Mouse (Mus musculus) lung, postnatal 10 days (tissue): ENCODE measurements around the gene Irf2bp2.
A peak's percentile ranks its signal among the peaks of the same experiment; 100 is the strongest.

Experiments used
- DNase-seq: peaks from one replicate; pipeline ENCODE4 v3.0.0; 2021

The Irf2bp2 gene

DNA sequence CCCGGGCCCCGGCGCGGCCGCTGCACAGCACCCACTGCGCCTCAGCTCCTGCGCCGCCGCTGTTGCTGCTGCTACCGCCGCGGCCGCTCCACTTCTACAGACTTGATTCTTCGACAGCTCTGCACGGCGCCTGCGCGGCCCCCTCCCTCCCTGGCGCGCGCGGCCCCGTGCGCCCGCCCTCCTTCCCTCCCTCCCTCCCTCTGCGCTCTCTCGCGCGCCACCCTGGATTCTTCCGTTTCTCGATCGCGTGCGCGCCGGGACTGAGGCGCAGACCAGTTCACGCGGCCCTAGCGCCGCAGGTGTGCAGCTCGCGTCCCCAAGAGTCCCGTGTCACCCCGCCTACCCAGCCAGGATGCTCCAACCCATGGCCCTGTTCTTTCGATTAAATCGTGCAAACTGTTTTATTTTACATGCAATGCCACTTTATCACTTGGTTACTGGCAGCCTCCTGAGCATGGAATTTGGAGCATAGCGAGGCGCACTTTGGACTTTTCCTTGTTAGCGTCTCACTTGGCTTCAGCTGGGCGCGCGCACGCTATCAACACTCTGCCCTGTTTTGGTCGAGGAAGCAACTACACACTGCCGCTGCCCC is at the start of gene Irf2bp2:
Gene Irf2bp2 (minus strand): TSS at position 98 of the 592 bp plus-strand sequence.
- DNase-seq, result peak; percentile 92

DNA sequence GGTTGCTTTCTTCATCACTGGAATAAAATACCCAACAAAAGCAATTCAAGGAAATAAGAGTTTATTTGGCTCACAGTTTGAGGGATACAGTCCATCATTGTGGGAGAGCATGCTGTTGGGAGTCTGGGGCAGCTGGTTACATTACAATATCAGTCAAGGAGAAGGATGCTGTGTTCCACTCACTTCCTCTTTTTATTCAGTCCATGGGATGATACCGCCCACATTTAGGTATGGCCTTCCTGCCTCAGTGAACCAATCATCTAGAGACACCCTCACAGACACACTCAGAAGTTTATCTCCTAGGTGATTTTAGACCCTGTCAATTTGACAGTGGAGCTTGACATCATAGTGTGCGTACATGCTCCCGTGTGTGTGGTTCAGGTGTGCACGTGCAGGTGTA is 48.9 kb upstream of the Irf2bp2 start:
- DNase-seq, result no peak

- no peak for DNase-seq
Measured at GRCm38 (mm10) chr8:126641568-126642295, 47.9 kb upstream of the Irf2bp2 start.

DNA sequence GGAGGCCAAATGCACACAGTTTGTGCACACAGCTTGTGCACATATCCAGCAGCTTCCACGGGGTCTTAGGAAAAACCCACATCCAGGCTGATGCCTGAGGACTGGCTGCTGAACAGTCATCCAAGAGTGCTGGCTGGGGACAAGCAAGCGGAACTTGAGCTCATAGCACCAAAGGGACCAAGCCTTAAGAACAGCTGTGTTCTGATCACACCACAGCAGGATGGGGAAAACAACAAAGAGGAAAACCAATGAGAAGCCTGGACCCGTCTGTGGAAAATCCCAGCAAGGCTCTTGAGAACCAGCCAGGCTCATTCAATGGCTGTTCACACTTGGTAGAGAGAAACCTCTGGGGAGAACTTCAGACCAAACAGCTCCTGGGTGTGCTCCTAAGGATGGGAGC is 45.4 kb upstream of the Irf2bp2 start:
- DNase-seq, result peak; percentile 79

DNA sequence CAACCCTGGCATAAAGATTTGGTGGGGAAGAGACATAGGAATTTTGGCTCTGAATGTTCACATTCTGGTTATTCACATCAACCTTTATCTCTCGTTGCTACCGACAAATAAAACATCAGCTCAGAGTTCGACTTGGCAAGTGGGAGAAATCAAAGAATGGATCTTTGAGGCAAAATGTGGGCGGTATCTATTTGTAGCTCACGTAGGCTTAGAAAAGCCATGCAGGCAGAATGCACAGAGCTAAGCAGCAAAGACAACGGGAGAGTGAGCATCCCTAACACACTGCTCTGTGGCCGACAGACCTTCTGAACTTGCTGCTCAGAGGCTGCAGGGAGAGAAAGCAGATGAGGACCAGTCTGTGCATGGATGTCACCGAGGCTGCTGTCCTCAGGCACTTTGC is 44.2 kb upstream of the Irf2bp2 start:
- no peak for DNase-seq

- peak; percentile 71 for DNase-seq
Measured at GRCm38 (mm10) chr8:126634541-126635048, 40.8 kb upstream of the Irf2bp2 start.

- DNase-seq, result no peak
Measured at GRCm38 (mm10) chr8:126628616-126629015, 34.8 kb upstream of the Irf2bp2 start.

DNA sequence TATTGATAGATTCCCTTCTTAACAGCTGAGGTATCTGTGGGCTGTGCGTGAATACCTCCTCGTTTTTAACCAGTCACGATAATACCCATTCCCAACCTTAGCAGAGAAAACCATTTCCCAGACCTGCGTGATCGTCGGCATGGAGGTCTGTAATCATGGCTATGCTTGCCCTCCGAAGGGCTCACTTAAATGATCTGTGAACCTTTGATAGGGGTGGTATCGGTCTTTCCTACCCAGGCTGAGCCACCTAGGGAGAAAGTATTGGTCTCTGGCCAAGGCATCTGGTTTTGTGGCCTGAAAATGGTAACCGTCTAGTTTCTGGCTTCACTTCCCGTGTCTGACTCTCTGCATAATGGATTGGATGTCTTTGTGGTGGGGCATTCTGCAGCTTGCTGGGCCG is 32.6 kb upstream of the Irf2bp2 start:
- DNase-seq, result no peak

GRCm38 (mm10) chr8:126622111-126622795 is 28.5 kb upstream of the Irf2bp2 start:
- no peak for DNase-seq

GRCm38 (mm10) chr8:126620721-126621120 is 26.9 kb upstream of the Irf2bp2 start:
- no peak for DNase-seq

DNA sequence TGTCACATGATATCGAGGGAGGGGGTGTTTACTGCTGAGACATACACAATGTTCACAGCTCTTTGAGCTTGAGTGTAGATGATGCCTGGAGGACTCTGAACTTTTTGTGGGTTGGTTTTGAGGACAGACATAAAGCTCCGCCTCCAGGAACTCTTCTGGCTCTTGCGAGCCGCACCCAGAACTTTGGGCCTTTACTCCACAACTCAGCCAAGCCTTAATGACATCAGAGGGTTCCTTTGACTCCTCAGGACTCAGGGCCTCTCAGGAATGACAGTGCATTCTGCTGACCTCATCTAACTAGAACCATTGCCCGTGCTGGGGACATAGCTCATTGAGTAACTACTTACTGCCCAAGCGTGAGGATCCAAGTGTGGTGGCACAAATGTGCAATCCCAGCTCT is 25.7 kb upstream of the Irf2bp2 start:
- DNase-seq, result no peak

GRCm38 (mm10) chr8:126617665-126618064 is 23.9 kb upstream of the Irf2bp2 start:
- DNase-seq, result no peak

DNA sequence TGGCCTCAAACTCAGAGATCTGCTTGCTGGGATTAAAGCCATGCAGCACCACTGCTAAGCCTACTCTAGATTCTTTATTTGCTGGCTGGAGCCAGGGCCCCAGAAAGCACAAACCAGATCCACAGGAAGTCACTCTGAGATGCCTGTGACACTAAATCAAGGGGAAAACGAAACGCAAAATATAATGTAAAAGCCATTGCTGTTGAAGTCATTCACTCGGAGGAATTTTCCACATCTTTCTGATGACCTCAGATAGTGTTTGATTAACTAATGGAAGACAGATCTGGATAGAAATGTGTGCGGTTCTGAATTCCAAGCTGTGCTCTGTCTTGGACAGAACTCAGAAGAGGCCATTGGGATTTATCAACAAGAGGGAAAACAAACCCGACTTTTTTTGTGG is 22.9 kb upstream of the Irf2bp2 start:
- no peak for DNase-seq

DNA sequence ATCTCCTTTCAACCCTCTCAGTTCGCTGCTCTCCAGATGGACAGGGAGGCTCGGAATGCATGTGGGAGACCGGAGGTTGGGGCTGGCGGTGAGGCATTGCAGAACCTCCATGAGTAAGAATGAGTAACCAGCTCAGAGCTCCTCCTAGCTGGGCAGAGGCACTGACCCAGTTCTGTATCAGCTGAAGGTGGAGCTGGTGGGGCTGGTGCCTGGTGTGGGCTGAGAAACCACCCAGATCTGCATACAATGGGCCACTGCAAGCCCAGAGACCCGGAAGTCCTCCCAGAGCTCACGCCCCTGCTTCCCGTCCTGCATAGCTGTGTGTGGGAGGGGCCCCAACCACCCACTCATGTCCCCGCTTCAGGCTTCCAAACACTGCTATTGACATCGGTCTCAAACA is 22.0 kb upstream of the Irf2bp2 start:
- DNase-seq, result peak; percentile 79

DNA sequence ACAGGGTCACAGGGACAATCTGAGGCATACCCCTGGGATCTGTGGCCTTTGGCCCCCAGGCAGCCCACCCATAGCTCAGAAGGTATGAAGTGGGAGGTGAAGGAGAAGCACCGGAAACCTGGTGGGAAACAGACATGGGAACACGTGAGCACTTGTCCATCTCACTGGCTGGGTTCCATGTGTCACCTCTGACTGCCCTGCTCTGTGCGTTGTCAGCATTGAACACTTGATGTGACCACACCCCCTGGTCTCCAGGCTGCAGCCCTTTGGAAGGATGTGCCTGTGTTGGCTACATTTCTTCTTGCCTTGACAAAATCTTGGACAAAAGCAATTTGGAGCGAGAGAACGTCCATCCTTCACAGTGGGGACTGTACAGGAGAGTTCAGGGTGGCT is 20.9 kb upstream of the Irf2bp2 start:
- DNase-seq, result no peak

DNA sequence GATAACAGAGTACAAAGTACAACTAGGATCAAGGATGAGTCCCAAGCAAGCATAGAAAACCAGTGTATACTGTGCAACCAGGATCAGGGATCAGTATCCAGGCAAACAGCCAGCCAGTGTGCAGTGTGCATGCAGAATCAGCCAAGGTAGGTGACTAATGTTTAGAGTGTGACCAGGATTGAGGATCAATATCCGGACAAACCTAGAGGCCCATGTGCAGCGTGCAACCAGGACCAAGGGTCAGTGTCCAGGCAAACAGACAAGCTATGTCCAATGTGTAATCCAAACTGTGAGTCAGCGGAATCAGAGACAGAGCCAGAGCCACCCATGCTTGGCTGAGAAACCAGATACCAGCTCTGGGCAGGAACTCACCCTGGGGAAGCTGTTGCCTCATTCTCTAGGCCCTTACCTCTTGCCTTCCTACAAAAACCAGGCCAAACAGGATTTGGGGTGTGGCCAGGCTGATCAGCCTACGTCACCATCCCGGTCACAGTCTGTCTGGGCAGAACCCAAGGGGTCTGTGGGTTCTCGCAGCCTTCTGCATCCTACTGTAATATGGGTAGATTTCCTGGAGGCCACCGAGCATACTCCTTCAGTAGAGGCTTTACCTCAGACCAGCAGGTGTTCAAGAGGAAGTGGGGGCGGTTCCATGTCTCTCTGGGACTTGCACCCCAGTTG is 20.4 kb upstream of the Irf2bp2 start:
- peak; percentile 64 for DNase-seq

DNA sequence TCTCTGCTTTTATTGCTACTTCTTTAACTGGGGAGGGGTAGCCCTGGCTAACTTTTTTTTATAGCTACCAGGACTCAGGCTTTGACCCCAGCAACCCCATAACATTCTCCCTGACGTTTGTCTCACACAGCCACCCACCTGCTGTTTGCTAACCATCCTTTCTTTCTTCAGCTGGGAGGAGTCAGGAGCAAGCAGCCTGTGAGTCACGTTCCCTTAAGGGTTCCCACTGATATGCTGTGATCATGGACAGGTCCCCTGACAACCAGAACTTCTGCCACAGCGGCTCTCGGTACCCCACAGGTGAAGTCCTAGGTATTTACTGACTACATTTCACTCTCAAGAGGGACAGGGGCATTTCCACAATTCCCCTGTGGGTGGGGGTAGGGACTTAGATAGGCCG is 19.4 kb upstream of the Irf2bp2 start:
- no peak for DNase-seq

DNA sequence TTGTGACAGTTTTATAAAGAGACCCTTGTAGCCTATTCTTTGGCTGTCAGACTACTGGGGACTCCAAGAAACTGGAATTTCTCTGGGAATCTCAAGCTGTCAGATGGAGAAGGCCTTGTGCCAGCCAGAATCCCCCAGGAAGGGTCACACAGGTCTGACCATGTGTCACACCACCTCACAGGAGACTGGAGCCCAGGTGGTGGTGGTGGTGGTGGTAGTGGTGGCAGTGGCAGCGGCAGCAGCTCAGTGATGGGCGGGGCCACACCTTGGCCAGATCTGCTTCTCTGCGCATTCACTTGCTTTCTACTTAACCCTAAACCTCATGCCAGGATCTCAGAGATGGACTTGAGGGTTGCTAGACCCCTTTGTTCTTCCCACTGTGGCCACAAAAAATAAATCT is 19.0 kb upstream of the Irf2bp2 start:
- no peak for DNase-seq

DNA sequence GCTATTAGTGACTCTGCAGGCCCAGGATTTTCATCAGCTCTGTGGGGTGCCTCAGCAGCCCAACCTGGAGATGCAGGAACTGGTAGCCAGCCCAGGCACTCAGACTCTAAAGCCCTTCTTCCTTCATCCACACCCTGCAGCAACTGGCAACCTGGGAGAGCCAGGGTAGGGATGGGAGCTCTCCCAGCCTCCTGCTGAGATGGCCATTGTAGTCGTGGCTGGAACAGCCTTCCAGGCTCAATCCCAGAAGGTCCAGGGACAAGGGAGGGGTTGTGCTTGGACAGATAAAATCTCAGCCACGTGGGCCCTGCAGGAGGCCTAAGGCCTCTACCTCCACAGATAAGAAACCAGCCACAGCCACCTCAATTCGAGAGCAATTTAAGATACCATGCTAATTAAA is 16.9 kb upstream of the Irf2bp2 start:
- DNase-seq, result no peak

DNA sequence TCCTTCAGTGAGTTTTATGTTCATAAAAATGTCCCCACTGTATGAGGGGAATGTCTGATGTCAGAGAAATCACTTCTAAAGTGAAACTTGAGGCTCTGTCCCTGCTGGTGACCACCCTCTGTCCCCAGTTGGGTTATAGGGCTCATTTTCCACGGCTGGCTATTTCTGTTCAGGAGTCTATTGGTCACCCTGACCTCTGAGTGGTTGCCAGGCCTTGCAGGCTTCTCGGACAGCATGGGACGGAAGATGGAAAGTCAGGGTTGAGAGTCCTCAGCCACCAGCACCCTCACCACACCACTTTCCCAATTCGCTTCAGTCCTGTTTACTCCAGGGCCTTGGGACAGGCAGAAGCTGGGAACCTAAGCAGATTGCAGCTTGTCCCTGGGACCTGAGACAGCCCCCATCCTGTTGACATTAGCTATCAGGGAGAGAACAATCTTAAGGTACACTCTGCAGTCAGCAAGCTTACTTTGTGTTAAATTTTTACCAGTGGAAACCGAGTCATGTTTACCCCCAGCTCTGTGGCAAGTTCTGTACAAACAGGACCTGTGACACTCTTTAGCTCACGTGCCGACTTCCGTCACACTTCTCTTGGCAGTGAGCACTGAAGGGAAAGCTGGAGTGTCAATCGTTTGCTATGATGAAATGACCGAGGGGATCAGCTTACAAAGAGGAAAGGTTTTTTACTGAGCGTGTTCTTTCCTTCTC is 15.9 kb upstream of the Irf2bp2 start:
- peak; percentile 55 for DNase-seq

DNA sequence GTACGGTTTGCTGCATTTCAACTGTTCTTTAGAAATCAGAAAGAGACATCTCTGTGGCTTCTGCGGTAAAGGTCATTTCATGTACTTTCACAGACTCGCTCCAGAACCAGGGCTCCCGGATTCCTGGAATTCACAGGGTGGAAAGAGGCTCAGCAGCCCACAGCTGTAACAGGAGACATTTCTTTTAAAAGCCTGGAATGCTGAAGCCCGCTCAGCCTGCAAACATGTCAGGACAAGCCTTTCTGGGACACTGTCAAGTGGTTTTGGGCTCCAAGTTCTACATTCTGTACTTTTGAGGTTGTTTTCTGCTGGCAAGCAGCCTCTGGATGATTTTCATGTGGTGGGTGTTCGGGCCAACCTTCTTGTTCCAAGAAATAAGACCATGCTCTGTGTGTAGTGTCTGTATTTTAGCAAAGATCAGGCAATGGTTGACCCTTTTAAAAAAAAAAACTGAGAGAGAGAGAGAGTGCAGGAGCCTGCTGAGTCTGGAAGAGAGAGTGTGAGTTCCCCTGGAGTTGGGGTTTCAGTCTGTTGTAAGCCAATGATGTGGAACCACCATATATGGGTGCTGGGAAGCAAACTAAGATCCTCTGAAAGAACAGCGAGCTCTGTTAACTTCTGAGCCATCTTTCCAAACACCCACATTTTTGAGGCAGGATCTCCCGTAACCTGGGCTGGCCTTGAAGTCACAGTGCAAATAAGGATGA is 9.6 kb upstream of the Irf2bp2 start:
- DNase-seq, result peak; percentile 81

DNA sequence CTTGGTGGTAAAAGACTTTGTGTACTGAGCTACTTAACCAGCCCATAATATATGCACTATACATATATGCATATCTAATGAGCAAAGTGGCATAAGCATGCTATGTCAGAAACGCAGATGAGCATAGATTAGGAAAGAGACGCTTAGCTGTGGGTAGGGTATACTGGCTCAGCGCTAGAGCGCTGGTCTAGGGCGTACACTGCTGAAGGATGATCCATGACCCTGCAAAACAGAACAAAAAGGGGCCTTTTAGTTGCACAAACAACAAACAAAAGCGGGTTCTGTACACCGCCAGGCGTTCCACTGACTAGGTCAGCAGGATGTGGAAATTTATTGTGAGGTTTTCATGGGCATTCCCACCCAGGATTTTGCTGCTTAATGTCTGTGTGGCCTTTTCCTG is 8.9 kb upstream of the Irf2bp2 start:
- DNase-seq, result no peak
